Mouse (Mus musculus) adrenal gland, postnatal 14 days (tissue): ENCODE results near the gene Eri3. TPM values are rescaled to one million over a fixed set of nuclear protein-coding genes. Genes with fewer than 3 reads are reported as not detected.

Experiments
- DNase-seq: peaks from one replicate; pipeline ENCODE4 v3.0.0; 2021; ENCODE audit warnings: mixed read lengths
- total RNA-seq: library from RNA; stranded (reverse); gene quantifications from 2 replicates; pipeline ENCODE4 v1.2.3, GENCODE M21; 2021

Eri3 gene
- total RNA-seq, 1 experiment from 2014 or later: 65.3 TPM

DNA sequence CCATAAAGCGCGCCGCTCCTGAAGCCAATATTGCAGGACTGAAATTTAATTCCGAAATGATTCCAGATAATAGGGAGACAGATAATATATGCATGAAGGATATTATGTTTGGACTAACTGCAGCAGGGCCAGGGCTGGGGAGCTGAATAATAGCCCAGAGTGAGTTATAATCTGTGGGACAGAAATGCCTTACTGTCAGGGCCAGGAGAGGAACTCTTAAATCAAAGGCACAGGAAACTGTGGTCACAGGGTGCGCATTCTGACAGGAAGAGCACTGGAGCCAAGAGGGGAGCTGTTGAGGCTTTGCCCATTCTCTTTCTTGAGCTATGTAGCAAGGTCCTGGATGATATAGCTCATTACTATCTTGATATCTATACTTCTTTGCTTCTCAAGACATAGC lies 74.5 kb downstream of the Eri3 start:
- peak; percentile 12 for DNase-seq

DNA sequence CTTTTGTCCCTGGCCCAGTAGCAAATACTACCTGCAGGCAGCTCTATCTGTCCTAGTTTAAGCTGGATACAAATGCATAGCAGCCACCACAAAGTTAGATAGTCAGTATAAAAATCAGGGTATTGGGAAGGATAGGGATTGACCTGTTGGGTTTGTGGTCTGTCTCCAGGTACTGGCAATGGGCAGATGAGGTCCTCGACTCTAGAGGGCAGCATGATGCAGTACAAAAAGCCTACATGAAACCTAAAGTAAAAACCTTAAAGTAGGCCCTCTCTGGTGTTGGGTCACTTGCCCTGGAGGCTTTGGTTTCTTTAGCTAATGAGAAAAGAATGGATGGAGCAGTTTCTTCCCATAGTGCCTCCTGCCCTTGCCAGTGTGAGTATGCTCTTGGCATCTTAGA lies 78.3 kb downstream of the Eri3 start:
- peak; percentile 2 for DNase-seq

DNA sequence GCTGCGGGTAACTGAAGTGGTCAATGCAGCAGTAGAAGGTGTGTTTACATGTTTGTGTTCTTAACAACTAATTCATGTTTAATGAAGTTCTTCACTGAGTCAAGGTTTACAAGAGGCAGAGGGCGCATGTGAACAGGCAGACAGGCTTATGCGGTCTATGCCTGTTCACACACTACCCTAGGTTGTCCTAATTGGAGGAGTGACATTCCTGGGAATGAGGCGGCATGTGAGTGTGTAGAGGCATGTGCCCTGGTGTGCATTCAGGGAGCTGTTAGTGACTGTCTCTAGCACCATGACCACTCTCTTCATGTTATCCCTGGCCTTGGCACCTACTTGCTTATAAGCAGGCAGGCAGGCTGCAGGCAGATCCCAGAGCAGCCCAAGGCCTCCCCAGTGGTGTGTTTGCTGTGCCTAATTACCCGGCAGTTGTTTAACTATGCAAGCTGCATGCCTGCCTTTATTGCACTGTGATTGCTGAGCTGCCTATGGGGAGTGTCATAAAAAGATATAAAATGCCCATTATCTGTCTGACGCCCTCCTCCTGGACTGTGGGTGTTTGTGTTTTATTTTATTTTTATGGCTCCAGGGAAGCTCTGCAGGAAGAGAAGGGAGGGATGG lies 80.0 kb downstream of the Eri3 start:
- peak; percentile 4 for DNase-seq

DNA sequence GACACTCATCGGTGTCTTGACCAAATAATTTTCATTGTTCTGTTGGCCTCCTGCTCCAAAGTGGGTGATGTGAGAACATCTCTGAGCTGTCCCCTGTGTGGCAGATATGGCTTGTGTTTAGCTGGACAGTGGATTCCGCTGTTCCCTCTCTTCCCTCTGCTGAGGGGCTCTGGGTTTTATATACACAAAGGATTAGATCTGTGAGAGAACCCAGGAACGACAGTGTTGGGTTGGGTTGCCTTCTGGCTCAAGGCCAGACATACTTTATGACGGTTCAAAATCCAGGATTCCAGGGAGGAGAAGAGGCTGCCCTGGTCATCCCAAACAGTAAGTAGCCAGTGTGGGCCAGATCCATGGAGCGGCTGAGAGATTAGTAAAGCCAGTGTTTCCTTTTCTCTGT lies 83.4 kb downstream of the Eri3 start:
- peak; percentile 1 for DNase-seq

DNA sequence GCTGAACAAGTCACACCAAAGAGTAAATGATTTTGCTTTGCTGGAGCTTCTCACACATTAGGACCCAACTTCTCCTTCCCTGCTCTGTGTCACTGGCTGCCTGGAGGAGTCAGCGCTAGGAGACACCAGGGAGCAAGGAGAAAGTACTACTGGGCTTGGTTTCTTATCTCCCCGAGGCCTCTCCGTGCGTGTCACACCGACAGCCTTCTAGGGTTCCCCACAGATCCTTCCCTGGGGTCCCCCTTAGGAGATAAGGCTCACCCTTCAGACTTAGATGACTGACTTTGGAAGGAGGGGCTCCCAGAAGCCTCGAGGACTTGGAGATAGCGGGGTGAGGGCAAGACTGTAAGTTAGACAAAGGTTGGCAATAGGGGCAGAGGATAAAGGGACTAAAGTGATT lies 84.5 kb downstream of the Eri3 start:
- DNase-seq: no peak

DNA sequence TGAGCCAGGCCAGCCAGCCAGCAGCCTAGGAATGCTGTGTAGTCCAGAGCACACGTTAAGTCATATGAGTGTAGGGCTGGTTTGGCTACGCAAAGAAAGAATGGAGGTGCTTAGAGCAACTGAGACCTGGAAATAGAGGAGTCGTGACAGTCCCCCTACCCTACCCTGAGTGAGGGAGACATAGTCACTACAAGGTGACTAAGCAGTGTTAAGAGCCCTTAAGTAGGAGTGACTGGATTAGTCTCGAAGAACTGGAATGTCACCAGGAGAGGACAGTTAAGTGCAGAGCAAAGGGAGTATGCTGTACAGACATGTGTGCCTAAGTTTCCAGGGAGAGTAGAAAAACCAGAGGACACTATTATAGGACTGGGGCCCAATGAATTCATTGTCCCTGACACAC lies 86.0 kb downstream of the Eri3 start:
- no peak for DNase-seq

DNA sequence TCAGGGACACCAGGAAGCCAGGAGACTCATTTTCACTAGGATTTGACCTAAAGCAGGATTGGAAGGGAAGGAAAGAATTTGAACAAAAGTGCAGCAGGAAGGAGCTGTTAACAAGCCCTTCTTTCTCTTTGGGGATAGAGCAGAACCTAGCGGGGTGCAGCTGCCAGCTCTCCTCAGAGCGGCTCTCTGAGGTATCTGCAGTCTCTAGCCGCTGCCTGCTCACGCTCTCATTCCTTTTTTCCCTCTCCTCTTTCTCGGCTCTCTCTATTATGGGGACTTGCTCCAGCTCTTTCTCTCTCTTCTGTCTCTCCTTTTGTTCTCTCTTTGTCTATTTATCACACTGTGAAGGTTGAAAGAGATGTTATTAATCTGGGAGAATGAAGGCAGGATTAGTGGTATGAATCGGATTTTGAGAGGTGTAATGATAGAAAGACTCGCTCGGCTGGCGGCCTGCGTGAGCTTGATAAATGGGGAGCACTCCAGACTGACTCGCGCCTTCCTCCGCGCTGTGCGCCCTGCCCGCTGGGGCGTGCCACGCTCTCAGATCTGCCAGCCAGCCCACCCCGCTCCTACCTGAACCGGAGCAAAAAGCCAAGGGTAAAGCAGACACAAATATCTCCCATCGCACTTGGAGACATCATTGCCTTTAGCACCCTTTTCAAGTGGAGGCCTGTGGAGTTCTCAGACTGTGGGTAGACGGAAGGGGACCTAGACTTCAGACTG lies 86.9 kb downstream of the Eri3 start:
- no peak for DNase-seq

DNA sequence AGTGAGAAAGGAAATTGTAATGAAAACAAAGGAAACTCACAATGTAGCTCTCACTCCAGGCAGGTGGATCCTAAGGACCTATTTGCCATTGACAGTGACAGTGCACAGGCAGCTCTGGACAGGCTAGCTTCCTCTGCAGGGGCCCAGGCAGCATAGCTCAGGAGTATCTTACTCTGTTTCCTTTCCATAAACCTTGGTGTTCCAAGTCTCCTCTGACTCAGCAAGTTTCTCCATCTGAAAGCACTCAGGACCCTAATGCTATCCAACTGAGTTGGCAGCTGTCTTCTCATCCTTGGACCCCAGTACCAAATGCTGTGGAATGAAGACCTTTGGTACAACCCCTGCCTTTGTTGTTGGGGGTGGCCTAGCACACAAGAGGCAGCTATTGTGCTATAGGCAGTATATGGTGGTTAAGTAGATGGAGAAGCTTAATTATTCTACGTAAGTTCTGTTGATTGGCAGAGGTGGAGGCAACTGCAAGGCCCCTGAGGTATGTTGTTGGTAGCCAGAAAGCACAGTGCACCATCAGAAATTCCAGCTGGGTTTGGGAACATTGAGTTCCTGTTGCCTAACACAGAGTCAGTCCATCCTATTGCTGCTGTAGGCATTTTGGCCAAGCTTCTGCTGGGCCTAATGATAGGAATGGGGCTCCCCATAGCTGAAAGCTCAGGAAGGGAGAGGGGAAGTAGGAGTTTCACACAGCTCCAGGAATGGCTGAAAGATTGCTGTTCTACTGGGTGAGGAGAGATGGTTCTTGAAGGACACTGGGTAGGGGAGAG lies 90.9 kb downstream of the Eri3 start:
- no peak for DNase-seq

DNA sequence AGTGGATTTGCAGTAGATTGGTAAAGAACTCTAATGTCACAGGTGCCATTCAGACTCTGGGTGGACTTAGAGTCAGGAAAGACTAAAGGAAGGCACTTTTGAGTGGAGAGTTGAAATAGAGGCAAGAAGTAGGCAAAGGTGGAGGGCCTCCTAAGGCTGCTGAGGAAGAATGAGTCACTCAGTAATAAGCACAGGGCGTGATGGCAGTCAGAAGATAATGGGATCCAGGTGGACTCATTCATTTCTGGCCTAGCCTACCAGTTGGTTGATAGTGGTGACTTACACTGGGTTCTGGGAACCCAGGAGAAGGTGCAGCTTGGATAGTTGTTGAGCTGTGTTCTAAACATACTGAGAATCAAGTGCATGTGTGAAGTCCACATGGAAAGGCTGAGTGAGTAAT lies 91.6 kb downstream of the Eri3 start:
- no peak for DNase-seq

DNA sequence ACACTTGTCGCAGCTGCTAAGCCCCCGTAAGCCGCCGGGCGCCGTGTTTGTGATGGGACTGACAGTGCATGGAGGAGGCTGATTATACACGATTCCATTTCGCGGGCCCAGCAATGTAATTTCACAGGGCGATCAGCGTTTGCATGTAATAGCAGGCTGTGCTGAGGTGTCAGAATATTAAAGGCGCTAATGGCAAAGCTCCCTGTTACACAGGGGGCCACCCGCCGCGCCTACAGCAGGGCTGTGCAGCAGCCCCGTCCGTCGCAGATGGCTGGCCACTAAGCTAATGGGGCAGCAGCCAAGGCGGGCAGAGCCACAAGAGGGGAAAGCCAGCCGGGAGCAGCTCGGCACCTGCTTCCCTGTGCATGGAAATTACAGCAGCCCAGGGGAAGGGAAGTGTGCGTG lies 94.9 kb downstream of the Eri3 start:
- no peak for DNase-seq

DNA sequence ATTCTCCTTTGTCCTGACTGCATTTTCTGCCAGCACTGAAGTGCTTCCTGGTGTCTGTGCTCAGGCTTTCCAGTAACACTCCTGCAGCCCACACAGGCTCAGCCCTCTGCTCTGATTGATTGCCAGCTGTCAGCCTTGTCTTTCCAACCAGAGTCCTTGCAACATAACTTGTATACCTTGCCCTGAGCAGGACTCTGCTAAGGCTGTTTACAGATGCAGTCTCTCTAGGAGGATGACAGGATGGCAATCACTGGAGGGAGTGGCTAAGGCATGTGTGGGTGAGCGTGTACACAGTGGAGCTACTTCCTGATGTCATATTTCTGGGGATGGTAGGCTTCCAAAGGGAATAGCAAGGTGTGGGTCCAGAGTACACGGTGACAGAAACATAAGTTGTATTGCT lies 95.7 kb downstream of the Eri3 start:
- no peak for DNase-seq

DNA sequence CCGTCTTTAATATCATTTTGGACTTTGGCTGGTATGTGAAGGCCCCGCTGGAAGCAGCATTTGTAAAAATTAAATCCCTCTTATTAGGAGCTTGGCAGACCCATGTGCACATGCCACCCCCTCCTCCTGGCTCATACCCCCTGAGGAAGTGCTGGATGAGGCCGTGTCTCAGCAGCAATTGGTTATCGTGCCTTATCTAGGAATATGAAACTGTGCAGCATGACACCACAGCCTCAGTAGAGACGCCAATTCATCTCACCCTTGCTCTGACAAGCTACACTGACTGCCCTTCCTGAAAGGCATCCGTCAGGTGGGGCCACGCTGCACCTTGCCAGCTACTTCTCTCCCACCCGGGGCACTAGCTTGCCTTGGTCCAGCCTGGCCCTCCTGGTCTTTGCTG lies 96.3 kb downstream of the Eri3 start:
- DNase-seq: no peak

DNA sequence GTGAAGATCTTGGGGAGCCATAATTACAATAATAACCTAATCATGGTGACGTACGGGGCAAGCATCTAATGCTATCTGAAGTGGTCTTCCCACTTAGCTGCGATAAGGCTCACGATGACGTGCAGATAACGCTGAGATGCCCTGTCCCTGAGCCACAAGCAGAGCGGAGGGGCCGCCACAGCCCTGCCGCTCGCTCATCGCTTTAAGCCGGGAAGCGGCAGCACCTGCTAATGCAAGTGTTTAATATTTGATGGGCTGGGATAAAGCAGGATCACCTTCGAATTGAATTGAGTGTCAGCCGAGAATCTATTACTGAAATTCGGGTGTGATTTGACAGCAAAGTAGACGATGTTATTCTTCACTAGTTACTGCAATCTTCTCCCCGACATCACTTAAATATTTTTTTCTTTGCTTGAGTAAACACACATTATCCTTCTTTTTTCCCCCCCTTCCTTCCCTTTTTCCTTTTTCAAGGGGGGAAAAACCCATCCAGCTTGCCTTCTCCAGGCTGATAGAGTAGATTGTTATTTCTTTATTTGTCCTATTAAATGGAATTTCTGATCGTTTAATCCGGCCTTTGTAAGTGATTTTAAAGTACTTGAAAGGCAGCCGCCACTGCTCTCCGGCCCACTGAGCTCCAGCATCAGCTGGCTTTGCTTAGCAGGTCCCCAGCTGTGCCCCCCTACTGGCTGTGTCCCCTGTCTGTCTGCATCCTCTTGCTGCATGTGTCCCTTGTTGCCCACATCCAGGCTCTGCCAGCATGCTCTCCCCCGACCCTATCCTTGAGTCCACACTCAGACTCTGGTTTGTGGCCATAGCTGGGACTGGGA lies 97.0 kb downstream of the Eri3 start:
- no peak for DNase-seq

DNA sequence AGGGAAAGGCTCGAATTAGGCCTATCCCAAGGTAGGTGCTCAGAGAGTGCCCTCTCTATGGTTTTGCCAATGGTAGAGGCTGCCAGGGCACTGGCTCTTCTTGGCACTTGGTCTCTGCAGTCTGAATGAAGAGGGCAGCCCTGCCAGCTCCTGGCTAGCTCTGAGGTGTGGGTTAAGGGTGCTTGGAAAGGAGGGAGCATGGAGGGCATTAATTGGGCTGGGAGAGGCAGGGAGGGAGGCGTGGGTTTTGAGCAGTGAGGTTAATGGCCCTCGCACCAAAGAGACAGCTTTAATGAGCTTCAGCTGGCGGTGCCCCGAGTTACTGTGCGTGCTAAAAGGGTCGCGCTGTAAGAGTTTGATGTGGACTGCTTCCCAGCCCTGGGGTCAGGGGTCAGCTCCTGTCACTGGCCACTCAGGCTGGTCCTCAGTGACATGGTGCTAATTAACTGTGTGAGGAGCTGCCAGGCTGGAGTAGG lies 101.5 kb downstream of the Eri3 start:
- DNase-seq: peak; percentile 59

DNA sequence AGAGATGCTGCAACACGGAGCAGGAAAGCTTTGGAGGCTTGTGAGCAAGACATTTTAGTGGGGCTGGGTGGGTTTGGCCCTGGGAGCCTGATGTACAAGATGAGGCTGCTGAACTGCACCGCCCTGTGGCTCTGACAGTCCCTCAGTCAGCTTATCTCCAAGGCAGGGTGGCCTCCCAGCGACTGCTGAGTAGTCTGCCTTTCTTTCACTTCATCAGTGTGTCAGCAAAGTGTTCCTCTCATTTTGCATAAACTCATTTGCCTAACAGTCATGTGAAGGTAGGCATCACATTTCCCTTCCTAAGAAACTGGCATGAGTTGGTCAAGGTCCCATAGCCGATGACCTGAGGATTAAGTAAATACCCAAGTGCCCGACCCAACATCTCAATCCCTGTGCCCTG lies 102.6 kb downstream of the Eri3 start:
- no peak for DNase-seq

DNA sequence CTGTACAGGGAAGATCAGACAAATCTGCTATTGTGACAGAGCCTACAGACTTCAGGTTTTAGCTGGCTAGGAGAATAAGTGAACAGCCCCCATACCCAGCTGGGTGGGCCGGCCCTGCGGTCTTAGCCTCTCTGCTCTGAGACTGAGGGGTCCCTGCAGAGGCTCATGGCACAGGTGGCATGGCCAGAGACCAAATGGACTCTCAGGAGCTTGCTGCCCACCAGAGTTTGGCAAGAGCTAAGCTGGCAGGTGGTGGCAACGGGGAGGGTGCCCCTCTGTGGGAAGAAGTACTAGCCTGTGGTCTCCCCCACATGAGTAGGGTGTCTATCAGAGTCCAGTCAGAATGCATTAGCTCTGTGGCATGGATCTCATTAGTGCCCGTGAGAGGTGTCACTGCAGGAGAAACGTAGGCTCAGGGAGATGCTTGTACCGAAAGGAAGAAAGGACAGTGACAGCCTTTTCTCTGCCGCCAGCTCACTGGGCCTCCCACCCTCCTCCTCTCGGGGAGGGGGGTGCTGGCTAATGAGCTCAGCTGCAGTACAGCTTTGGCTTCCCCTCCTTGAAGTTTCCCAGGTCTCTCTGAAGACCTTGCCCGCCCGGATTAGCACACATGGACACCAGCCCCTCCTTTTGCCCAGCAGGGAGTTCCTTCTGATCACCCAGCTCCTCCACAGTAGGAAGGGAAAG lies 104.0 kb downstream of the Eri3 start:
- DNase-seq: no peak

DNA sequence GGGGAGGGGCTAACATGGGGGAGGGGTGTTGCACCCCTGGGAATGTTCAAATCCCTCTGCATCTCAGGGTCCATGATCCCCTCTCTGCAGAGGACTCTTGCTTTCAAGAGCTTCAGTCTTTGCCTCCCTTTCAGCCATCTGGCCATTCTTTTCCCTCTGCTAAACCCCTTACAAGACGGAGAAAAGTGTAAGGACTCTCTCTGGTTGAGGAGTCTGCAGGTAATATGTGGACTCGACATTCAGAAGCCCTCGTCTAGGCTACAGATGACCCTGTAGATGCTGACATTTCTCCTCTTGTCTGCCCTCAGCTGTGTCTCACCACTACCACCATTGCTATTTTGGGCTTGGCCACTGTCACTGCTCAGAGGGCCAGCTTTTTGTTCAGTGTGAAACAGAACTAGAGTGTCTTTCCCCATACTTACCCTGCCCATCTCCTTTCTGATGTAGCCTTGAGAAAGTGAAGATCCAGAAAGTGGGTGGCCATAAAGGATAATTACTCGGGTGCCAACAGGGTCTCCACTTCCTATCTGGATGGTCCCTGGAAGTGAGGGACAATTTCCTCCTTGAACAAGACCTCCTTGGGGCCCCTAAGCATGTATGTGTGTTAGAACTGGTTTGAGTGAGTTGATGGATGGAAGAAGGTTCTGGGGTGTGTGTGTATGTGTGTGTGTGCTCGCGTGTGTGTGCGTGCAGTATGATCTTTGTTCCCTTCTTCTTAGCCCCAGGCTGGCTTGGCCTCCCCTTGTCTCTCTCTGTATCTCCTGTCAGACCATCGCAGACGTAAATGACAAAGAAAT lies 104.7 kb downstream of the Eri3 start:
- no peak for DNase-seq

DNA sequence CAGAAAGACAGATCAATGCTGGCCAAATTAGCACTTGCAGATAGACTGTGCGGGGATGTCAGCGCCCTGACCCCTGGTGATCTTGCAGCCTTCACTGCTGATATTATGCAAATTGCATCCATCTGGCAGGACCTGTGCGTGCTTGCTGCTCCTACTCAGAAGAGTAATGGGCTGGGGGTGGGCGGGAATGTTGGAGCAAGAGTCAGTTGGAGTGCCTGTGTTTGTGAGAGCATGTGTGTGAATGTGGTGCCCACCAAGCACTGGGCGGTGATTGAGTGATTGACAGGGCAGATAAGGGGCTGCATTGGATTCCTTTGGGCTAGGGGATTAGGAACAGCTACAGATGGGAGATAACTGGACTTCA lies 105.3 kb downstream of the Eri3 start:
- DNase-seq: no peak

DNA sequence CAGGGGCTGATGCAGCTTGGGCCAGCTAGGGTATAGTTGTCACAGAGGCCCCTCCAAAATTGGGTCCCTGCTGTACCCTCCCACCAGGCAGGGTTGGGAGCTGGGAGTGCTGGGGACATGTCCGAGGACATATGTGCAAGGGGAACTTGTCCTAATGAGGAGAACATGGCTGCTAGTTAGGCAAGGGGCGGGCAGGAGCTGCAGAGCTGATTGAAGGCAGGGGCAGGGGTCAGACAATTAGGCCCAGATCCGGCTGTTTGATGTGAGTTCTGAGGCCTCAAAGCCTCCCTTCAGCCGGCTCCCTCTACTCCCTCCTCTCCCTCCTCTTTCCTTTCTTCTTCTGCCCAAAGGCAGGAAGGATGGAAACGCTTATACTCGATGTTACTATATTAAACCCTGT lies 106.8 kb downstream of the Eri3 start:
- DNase-seq: no peak

DNA sequence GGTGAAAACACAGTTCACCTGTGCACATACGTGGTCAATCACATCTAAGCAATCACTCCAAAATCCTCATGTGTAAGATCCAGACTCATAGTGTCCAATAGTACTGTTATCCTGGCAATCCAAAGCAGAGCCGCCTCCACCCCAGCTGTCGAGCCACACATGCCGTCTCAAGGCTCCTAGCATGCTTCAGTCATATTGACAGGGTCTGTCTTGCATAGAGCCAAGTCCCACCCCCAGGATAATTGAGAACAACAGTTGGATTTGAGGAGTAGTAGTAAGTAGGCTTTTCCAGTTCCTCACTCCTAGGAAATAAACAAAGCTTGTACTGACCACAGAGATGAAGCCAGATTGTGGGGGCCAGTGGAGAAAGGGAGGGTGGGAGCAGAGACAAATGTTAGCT lies 107.5 kb downstream of the Eri3 start:
- no peak for DNase-seq
